Mouse (Mus musculus): ENCODE data around the gene Hoxb3. TPM values are rescaled to one million over a fixed set of nuclear protein-coding genes. Genes with fewer than 3 reads are reported as not detected.
A peak's percentile ranks its signal among the peaks of the same experiment; 100 is the strongest.

Hoxb3 gene
- polyA plus RNA-seq, 1 experiment from 2014 or later: 12.6 TPM

DNA sequence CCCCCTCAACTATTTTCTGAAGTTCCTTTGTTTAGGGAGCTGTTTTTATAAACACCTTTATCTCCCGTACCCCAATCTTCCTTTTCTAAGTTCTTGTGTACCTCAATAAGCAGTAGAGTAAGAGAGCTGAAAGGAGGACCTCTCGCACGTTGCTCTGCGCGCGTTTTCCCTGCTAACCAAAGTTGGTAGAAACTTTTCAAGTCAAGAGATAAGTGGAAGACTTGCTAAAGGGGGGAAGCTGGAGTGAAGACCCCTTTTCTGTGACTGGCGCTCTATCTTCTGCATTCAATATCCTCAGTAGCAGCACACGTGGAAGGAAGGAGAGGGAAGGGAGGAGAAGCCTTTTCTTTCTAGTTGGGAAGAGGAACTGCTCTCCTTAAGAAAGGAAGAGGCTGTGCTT lies 1.8 kb downstream of the Hoxb3 start:
- Histone ChIP-seq H3K27ac (replicated peaks) (peak overlapping the region; percentile 99), H3K9me3 (replicated peaks) (no peaks in the 10 kb centered on the region), H3K4me3 (replicated peaks) (peak overlapping the region; percentile 60), H3K9ac (replicated peaks) (peak overlapping the region; percentile 78), H3K36me3 (no peaks in the 10 kb centered on the region), H3K27me3 (replicated peaks) (no peaks in the 10 kb centered on the region), H3K4me1 (peaks cover 89% of the 10 kb centered on the region), H3K4me2 (peak overlapping the region; percentile 87)
- WGBS: 6% methylated on average over 8 of the region's 8 CpGs
- no peak for ATAC-seq (ENCODE audit: low FRiP score)

DNA sequence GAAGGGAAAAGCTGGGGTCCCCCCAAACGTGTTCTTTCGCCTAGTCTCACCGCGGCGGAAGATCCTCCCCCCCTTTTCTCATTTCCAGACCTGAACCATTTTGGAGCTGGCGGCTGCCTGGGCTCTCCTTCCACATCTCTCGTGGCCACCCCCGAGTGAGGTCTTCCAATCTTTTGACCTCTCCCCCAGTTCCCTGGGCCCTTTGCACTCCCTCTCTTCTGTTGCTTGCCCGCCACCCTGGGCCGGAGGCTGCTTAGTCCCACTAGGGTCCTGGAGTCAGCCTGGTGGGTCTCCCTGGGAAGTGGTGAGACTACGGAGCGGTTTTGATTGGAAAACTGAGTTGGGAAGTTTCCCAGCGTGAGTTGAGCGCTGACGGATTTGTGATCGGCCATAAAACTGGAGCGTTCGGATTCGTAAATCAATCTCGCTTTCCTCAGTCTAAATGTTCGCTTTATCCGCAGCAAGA lies 2.7 kb downstream of the Hoxb3 start:
- no peak for ATAC-seq (ENCODE audit: low FRiP score)
- Histone ChIP-seq H3K27me3 (replicated peaks) (no peaks in the 10 kb centered on the region), H3K4me1 (peaks cover 92% of the 10 kb centered on the region), H3K27ac (replicated peaks) (peak overlapping the region; percentile 99), H3K4me2 (peak overlapping the region; percentile 87), H3K4me3 (replicated peaks) (peak overlapping the region; percentile 60), H3K9me3 (replicated peaks) (no peaks in the 10 kb centered on the region), H3K36me3 (no peaks in the 10 kb centered on the region), H3K9ac (replicated peaks) (peak overlapping the region; percentile 78)
- WGBS: 5% methylated on average over 22 of the region's 22 CpGs

DNA sequence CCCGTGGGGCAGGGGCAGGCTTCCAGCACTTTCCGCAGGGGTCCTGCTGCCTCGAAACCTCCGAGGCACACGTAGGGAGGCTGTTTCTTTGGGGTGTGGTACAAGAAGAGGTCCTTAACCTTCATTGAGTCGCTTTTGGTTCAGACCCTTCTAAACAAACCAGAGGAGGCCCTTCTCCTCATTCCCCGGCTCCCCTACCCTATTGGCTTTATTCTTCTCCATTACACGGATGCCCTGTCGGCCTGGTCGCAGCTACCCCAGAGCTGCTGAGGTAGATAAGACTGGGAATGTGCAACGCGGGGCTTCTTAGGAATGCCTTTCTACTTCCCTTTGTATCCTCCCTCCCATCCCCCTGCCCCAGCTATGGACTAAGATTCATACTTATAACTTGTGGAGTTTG lies 3.6 kb downstream of the Hoxb3 start:
- WGBS: 9% methylated on average over 12 of the region's 12 CpGs
- peak overlapping the region; percentile 99 for H3K27ac ChIP-seq (replicated peaks)
- H3K27me3 ChIP-seq (replicated peaks): no peaks in the 10 kb centered on the region

DNA sequence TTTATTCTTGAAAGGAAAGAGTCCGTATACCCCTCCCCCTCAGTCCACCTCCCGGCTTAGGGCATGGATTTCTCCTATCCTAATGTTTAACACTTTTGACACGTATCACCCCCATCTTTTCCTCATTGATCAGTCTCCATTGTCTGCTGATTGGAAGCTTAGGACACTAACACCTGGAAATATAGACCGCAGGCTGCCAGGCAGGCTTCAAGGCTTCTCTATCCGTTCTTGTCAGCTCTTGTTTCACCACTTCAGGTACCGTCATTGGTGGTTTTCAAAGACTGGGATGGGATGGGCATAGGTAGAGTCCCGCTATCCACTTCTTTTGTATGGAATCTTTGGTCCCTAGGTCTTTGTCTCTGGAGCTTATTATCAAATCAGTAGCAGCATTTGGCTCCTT lies 4.0 kb downstream of the Hoxb3 start:
- Histone ChIP-seq H3K9ac (replicated peaks) (peak overlapping the region; percentile 78), H3K4me3 (replicated peaks) (peak overlapping the region; percentile 60), H3K4me2 (peak overlapping the region; percentile 87), H3K9me3 (replicated peaks) (no peaks in the 10 kb centered on the region), H3K36me3 (no peaks in the 10 kb centered on the region), H3K4me1 (peaks cover 93% of the 10 kb centered on the region), H3K27ac (replicated peaks) (peak overlapping the region; percentile 99), H3K27me3 (replicated peaks) (no peaks in the 10 kb centered on the region)
- WGBS: 10% methylated on average over 7 of the region's 7 CpGs
- ATAC-seq (ENCODE audit: low FRiP score): no peak

More for the DNA sequence above, 3.6 kb downstream of the Hoxb3 start:
- H3K36me3 ChIP-seq: no peaks in the 10 kb centered on the region
- no peak for ATAC-seq (ENCODE audit: low FRiP score)
- peak overlapping the region; percentile 78 for H3K9ac ChIP-seq (replicated peaks)
- H3K9me3 ChIP-seq (replicated peaks): no peaks in the 10 kb centered on the region
- peak overlapping the region; percentile 60 for H3K4me3 ChIP-seq (replicated peaks)
- H3K4me1 ChIP-seq: peaks cover 93% of the 10 kb centered on the region
- peak overlapping the region; percentile 87 for H3K4me2 ChIP-seq

DNA sequence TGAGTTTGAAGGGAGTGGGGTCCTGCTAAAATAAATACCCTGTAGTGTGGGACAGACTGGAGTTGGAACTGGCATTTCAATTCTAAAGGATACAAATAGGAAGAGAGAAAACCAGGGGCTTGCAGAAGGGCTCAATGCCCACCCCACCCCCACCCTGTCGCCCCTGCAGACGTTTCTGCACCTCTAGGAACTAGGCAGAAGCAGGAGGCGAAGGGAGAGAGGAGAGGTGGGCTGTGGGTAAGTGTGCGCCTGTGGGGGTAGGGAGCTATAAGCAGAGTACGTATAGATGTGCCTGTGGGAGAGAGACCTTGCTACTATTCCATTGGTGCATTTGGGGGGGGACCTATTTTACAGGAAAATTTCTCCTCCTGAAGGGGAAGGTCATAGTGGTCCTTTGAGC lies 4.6 kb downstream of the Hoxb3 start:
- H3K4me2 ChIP-seq: peak overlapping the region; percentile 87
- ATAC-seq (ENCODE audit: low FRiP score): peak; percentile 43; the same call in 1 of the 2 replicates

DNA sequence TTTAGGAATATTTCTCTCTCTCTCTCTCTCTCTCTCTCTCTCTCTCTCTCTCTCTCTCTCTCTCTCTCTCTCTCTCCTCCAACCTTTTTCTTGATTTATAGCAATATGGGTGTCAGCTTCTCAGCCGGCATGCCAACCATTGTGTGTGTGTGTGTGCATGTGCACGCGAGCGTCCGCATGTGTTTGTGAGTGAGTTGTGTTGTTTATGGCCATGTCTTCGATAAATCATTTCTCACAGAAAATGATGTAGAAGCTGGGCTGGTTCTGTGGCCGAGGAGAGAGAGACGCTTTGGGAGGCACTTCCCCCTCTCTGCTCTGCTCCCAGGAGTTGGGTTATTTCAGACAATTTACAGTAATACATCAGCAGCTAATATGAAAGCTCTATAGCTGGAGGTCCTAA lies 5.5 kb downstream of the Hoxb3 start:
- Histone ChIP-seq H3K9ac (replicated peaks) (peak overlapping the region; percentile 78), H3K36me3 (no peaks in the 10 kb centered on the region), H3K4me2 (peak overlapping the region; percentile 87), H3K9me3 (replicated peaks) (no peaks in the 10 kb centered on the region), H3K27ac (replicated peaks) (peak overlapping the region; percentile 99), H3K4me3 (replicated peaks) (peak overlapping the region; percentile 60), H3K27me3 (replicated peaks) (no peaks in the 10 kb centered on the region), H3K4me1 (peaks cover 93% of the 10 kb centered on the region)
- no peak for ATAC-seq (ENCODE audit: low FRiP score)
- WGBS: 6% methylated on average over 8 of the region's 8 CpGs

More for the DNA sequence above, 4.6 kb downstream of the Hoxb3 start:
- H3K36me3 ChIP-seq: no peaks in the 10 kb centered on the region
- H3K9me3 ChIP-seq (replicated peaks): no peaks in the 10 kb centered on the region
- no peaks in the 10 kb centered on the region for H3K27me3 ChIP-seq (replicated peaks)
- WGBS: 5% methylated on average over 5 of the region's 5 CpGs
- H3K4me1 ChIP-seq: peaks cover 93% of the 10 kb centered on the region
- peak overlapping the region; percentile 78 for H3K9ac ChIP-seq (replicated peaks)
- H3K4me3 ChIP-seq (replicated peaks): peak overlapping the region; percentile 60
- H3K27ac ChIP-seq (replicated peaks): peak overlapping the region; percentile 99

DNA sequence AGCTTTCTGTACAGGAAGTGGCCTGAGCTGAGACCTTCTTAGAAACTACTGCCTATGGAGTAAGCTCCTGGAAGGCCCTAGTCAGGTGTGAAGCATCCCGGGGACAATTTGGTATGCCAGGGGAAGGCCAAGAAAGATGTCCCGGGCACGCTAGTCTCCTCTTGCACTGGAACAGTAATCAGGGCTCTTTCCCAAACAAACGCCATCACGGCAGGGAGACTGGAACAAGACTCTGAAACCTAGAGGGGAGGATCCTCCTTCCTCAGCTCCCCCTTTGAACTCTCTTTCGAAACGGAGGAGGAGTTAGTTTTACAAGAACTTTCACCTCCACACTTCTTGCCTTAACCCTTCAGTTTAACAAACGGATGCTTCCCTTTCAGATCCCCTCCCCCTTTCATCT lies 9.0 kb downstream of the Hoxb3 start:
- Histone ChIP-seq H3K4me1 (peaks cover 95% of the 10 kb centered on the region), H3K27ac (replicated peaks) (peak overlapping the region; percentile 99), H3K4me2 (peak overlapping the region; percentile 87), H3K4me3 (replicated peaks) (peak overlapping the region; percentile 60), H3K9me3 (replicated peaks) (no peaks in the 10 kb centered on the region), H3K27me3 (replicated peaks) (no peaks in the 10 kb centered on the region), H3K9ac (replicated peaks) (peak overlapping the region; percentile 78), H3K36me3 (no peaks in the 10 kb centered on the region)
- 2% methylated on average over 8 of the region's 8 CpGs for WGBS
- ATAC-seq (ENCODE audit: low FRiP score): no peak

DNA sequence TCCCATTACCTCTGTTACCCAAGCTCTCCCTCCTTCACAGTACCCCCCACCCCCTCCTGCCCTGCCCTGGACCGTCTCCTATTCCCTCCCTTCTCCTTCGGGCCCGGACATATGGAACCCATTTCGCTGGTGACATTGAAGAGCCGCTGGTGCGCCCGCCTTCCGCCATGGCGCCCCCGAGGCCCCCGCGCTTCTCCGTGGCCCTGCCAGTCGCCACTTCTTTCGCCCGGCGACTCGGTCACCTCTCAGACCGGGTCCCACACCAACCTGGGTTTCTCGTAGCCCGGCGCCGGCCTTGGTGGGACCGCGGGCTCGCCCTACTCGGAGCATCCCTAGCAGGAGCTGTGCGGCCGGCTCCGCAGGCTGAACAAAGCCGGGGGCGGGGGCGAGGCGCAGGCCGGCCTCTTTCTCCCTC lies 9.5 kb downstream of the Hoxb3 start:
- peak overlapping the region; percentile 99 for H3K27ac ChIP-seq (replicated peaks)
- no peak for ATAC-seq (ENCODE audit: low FRiP score)

DNA sequence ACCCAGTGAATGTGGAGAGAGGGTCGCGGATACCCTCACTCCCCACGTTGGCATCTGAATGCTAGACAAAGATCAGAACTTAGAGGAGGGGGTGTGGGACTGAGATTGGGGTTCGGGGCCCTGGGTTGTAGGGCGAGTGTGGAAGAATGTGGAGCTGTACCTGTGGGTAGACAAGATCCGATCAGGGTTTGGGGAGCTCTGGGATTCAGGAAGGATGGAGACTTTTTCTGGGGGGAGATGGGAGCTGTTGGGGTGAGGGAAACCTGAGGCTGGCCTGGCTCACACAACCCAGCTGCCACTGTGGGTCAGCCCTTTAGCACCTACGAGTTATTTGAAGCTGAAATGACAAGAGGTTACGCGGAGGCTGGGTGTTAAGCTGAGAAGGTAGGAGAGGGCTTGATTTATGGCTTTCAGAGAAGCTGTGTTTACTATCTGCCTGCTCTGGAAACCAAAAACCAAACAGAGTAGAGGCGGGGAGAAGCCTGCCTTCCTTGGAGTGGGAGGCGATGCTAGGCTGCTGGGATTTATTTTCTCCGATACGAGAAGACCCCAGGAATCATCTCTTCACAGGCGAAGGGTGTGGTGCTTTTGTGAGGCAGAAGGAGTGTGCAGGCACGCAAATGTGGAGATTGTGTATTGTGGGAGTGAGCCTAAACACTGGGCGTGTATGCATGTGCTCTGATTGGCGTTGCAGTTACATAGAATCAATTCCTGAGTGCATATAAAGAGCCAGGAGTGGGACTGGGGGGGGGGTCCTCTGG lies 10.3 kb downstream of the Hoxb3 start:
- peak overlapping the region; percentile 60 for H3K4me3 ChIP-seq (replicated peaks)
- peak overlapping the region; percentile 87 for H3K4me2 ChIP-seq
- peak overlapping the region; percentile 78 for H3K9ac ChIP-seq (replicated peaks)
- H3K4me1 ChIP-seq: peaks cover 97% of the 10 kb centered on the region
- ATAC-seq (ENCODE audit: low FRiP score): peak; percentile 18; the same call in 1 of the 2 replicates
- H3K36me3 ChIP-seq: no peaks in the 10 kb centered on the region
- peak overlapping the region; percentile 99 for H3K27ac ChIP-seq (replicated peaks)
- WGBS: 5% methylated on average over 17 of the region's 17 CpGs
- no peaks in the 10 kb centered on the region for H3K9me3 ChIP-seq (replicated peaks)
- no peaks in the 10 kb centered on the region for H3K27me3 ChIP-seq (replicated peaks)

More for the DNA sequence above, 9.5 kb downstream of the Hoxb3 start:
- H3K4me3 ChIP-seq (replicated peaks): peak overlapping the region; percentile 60
- no peaks in the 10 kb centered on the region for H3K36me3 ChIP-seq
- no peaks in the 10 kb centered on the region for H3K27me3 ChIP-seq (replicated peaks)
- no peaks in the 10 kb centered on the region for H3K9me3 ChIP-seq (replicated peaks)
- peak overlapping the region; percentile 87 for H3K4me2 ChIP-seq
- H3K9ac ChIP-seq (replicated peaks): peak overlapping the region; percentile 78
- H3K4me1 ChIP-seq: peaks cover 95% of the 10 kb centered on the region
- 2% methylated on average over 35 of the region's 35 CpGs for WGBS

DNA sequence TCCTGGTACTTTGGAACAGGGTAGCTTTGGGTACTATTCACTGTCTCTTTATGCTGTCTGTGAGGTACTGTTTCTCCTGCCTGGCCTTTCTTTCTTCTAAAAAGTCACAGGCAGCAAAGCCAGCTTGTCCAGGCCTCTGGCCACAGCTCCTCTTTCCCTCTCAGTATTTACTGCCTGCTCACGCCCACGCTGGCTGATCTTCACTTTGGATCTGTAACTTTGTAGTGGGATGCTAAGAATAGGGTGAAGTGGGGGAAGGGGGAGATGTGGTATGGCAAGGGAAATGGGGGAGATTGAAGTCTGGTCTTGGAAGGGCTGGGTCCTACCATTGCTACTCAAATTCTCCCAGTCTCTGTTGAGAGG lies 10.9 kb downstream of the Hoxb3 start:
- ATAC-seq (ENCODE audit: low FRiP score): no peak
- Histone ChIP-seq H3K9me3 (replicated peaks) (no peaks in the 10 kb centered on the region), H3K36me3 (no peaks in the 10 kb centered on the region), H3K4me1 (peaks cover 99% of the 10 kb centered on the region), H3K4me2 (peak overlapping the region; percentile 87), H3K27ac (replicated peaks) (peak overlapping the region; percentile 99), H3K9ac (replicated peaks) (peak overlapping the region; percentile 78), H3K4me3 (replicated peaks) (peak overlapping the region; percentile 60), H3K27me3 (replicated peaks) (no peaks in the 10 kb centered on the region)
- 6% methylated on average over 2 of the region's 2 CpGs for WGBS

DNA sequence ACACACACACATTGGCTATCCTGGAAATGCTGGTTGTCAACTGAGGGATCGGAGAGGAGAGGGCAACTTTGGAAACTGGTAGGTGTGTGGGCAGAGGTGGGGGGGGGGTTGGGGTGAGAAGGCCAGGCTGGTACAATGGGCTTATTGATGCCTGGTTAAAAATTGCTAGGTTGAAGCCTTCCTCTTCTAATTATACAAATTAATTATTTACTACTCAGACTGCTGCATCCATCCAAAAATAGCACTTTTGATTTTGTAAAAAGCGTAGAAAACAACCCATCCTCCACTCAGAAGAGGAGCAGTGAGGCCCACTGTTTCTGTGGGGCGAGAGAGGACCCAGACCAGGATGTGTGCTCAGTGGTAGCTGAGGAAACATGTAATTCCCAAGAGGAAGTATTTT lies 11.9 kb downstream of the Hoxb3 start:
- H3K4me3 ChIP-seq (replicated peaks): peak overlapping the region; percentile 60
- peak overlapping the region; percentile 87 for H3K4me2 ChIP-seq
- ATAC-seq (ENCODE audit: low FRiP score): no peak
- H3K36me3 ChIP-seq: no peaks in the 10 kb centered on the region
- WGBS: 12% methylated on average over 3 of the region's 3 CpGs
- H3K9me3 ChIP-seq (replicated peaks): no peaks in the 10 kb centered on the region
- H3K4me1 ChIP-seq: peaks cover 100% of the 10 kb centered on the region
- H3K9ac ChIP-seq (replicated peaks): peak overlapping the region; percentile 78; the same call in 1 of the 2 replicates
- no peaks in the 10 kb centered on the region for H3K27me3 ChIP-seq (replicated peaks)
- peak overlapping the region; percentile 99 for H3K27ac ChIP-seq (replicated peaks)

DNA sequence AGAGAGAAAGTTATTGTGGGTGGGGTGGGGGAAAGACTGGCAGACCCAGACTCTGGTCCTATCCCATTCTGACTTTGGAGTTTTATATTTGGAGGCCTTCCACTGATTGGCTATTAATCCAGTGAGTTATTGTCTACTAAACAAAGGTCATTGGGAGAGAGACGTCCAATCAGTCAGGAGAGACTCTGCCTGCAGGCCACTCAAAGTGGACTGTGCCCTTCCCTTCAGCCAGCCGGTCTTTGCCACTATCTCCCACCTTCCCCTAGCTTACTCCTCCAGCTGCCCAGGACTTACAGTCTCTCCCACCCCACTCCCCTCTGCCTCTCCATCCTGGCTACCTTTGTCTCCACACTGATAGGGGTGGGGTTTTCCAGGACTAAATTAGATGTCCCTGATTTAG lies 13.5 kb downstream of the Hoxb3 start:
- Histone ChIP-seq H3K36me3 (no peaks in the 10 kb centered on the region), H3K27me3 (replicated peaks) (no peaks in the 10 kb centered on the region), H3K4me2 (peak overlapping the region; percentile 87), H3K9me3 (replicated peaks) (no peaks in the 10 kb centered on the region), H3K4me1 (peaks cover 95% of the 10 kb centered on the region), H3K4me3 (replicated peaks) (peak overlapping the region; percentile 19), H3K9ac (replicated peaks) (peak overlapping the region; percentile 66), H3K27ac (replicated peaks) (peak overlapping the region; percentile 99)
- WGBS: 10% methylated on average over 2 of the region's 2 CpGs
- ATAC-seq (ENCODE audit: low FRiP score): no peak
